Mouse (Mus musculus) olfactory bulb, adult 2 months (tissue): Measurements from ENCODE around the gene Cpm.

ENCODE experiments used
- CTCF ChIP-seq: fragments of 200-500 bp; IDR thresholded peaks from 2 replicates; pipeline ENCODE4 v1.5.1; 2012; ENCODE audit warnings: low read depth, mild to moderate bottlenecking, low read length, moderate library complexity; ENCODE audit not compliant: insufficient read depth
- POLR2A ChIP-seq: fragments of 200-500 bp; IDR thresholded peaks from 2 replicates; pipeline ENCODE4 v1.6.1; 2012; ENCODE audit warnings: mild to moderate bottlenecking, low read depth, low read length, moderate library complexity; ENCODE audit not compliant: insufficient read depth

- TF ChIP-seq POLR2A (no peak), CTCF (no peak)
These were observed 36.2 kb upstream of the Cpm start for GRCm38 (mm10) chr10:117593041-117593570.
